In genomic region chr7:130837941-130838657, GRCm38 (mm10) we compare ENCODE assay signal across 9 mouse cellular contexts. TPM values are rescaled to one million over a fixed set of nuclear protein-coding genes. Genes with fewer than 3 reads are reported as not detected.
A peak's percentile ranks its signal among the peaks of the same experiment; 100 is the strongest.
DNase-seq lines count a peak whose midpoint lies in the region; ATAC-seq and TF ChIP-seq lines count a peak whose summit lies in the region.
"Had no signal": no experiment of that assay in that cellular context is flagged by ENCODE, and none has a peak within 500 bp of the region (broad histone marks: within the 10 kb centered on the region; RNA-seq: fewer than 3 reads in every experiment).

No protein-coding gene starts in this region.

- peak; percentile 77 for ATAC-seq in neural tube, embryonic 13.5 days (ENCODE audit: low read depth)

- no peak overlapping the region for H3K9ac ChIP-seq in liver, adult 2 months (ENCODE audit: low read depth, low read length)
- H3K9ac ChIP-seq in neural tube, embryonic 13.5 days = 0 out of 2 replicates have a peak overlapping the region, but pooled peaks have one; percentile 14
- H3K9ac ChIP-seq: embryonic facial prominence, embryonic 15.5 days had no signal

- TF ChIP-seq POLR2A in liver, adult 2 months (IDR thresholded peaks at IDR 0.05; ENCODE audit: extremely low read depth, insufficient read depth, low read length) = no peak

- 48% methylated on average over 12 of the region's 12 CpGs for WGBS in liver, adult 2 months
- WGBS in neural tube, embryonic 13.5 days = 14% methylated on average over 12 of the region's 12 CpGs

- no peak for TF ChIP-seq CTCF in liver, adult 2 months (IDR thresholded peaks at IDR 0.05; ENCODE audit: low read depth, low read length)

- no peaks in the 10 kb centered on the region for H3K9me3 ChIP-seq in neural tube, embryonic 13.5 days
- H3K9me3 ChIP-seq: embryonic facial prominence, embryonic 15.5 days had no signal

- no peaks in the 10 kb centered on the region for H3K36me3 ChIP-seq in liver, adult 2 months (ENCODE audit: control insufficient read depth, insufficient read depth, low read length)
- no peaks in the 10 kb centered on the region for H3K36me3 ChIP-seq in neural tube, embryonic 13.5 days
- H3K36me3 ChIP-seq: embryonic facial prominence, embryonic 15.5 days had no signal

- no peaks in the 10 kb centered on the region for H3K79me2 ChIP-seq in liver, adult 2 months (ENCODE audit: control insufficient read depth, insufficient read depth, low read length)

- peak; percentile 34 for DNase-seq in liver, adult 2 months (ENCODE audit: extremely low read depth, low read depth, low spot score)
- no peak for DNase-seq in liver
- peak; percentile 84 for DNase-seq in embryo, embryonic 10.5 days (ENCODE audit: low spot score)
- peak; percentile 86 for DNase-seq in kidney, adult 18-20 months
- DNase-seq in lung, postnatal 36 days = no peak
- no peak for DNase-seq in adipocyte (ENCODE audit: low spot score)
- DNase-seq in heart, adult 18-20 months = no peak

- no peaks in the 10 kb centered on the region for H3K27me3 ChIP-seq in liver, adult 2 months (ENCODE audit: control insufficient read depth, insufficient read depth, low read length)
- 0 out of 2 replicates have a peak, but pooled peaks cover 3% of the 10 kb centered on the region for H3K27me3 ChIP-seq in neural tube, embryonic 13.5 days

- H3K4me2 ChIP-seq in neural tube, embryonic 13.5 days = no peak overlapping the region
- H3K4me2 ChIP-seq: embryonic facial prominence, embryonic 15.5 days had no signal

- no peak overlapping the region for H3K4me3 ChIP-seq in liver, adult 2 months (ENCODE audit: insufficient read depth, low read depth, low read length)
- no peak overlapping the region for H3K4me3 ChIP-seq in neural tube, embryonic 13.5 days
- H3K4me3 ChIP-seq: embryonic facial prominence, embryonic 15.5 days had no signal

- peaks cover 10% of the 10 kb centered on the region; the same call in 1 of the 2 replicates for H3K4me1 ChIP-seq in liver, adult 2 months (ENCODE audit: control insufficient read depth, insufficient read depth, low read length)
- H3K4me1 ChIP-seq in neural tube, embryonic 13.5 days (replicated peaks) = peaks cover 44% of the 10 kb centered on the region

- no peak overlapping the region for H3K27ac ChIP-seq in liver, adult 2 months (replicated peaks; ENCODE audit: insufficient read depth, low read depth, low read length)
- peak overlapping the region; percentile 65 for H3K27ac ChIP-seq in neural tube, embryonic 13.5 days (replicated peaks)
- H3K27ac ChIP-seq: embryonic facial prominence, embryonic 15.5 days had no signal

RNA-seq across cellular contexts. Expression of gene Plekha1, which starts 27.5 kb away (rescaled TPM):
- 7.0 and 9.3 TPM in 2 replicates for total RNA-seq in liver, adult 2 months (2014; rRNA removed)
- 4.3 and 5.6 TPM in 2 replicates for polyA plus RNA-seq in liver, adult 2 months (2012; rRNA removed)
- 64.1 and 68.9 TPM in 2 replicates for polyA plus RNA-seq in neural tube, embryonic 13.5 days (2015; fragmentation: Nextera tagmentation; extraction: Ambion mirVana)
- 10 to 100 TPM; 34.3 to 36.6 TPM for total RNA-seq in heart, adult 18-20 months (2021)

Comparison
In these comparisons a context has a peak if more than half of its experiments do, and no peak if none do; other contexts are left out.
1. DNase-seq: peak in liver, adult 2 months (single experiment), embryo, embryonic 10.5 days (single experiment) and kidney, adult 18-20 months (single experiment); none in liver (single experiment), lung, postnatal 36 days (single experiment), adipocyte (single experiment) and heart, adult 18-20 months (0 of 2).